10 mouse cellular contexts compared by ENCODE assay signal in genomic region chr4:142070840-142071239, GRCm38 (mm10). TPM values are rescaled to one million over a fixed set of nuclear protein-coding genes. Genes with fewer than 3 reads are reported as not detected.
DNase-seq lines count a peak whose midpoint lies in the region; ATAC-seq and TF ChIP-seq lines count a peak whose summit lies in the region.
"Had no signal": no experiment of that assay in that cellular context is flagged by ENCODE, and none has a peak within 500 bp of the region (broad histone marks: within the 10 kb centered on the region; RNA-seq: fewer than 3 reads in every experiment).

No protein-coding gene starts in this region.

- no peaks in the 10 kb centered on the region for H3K27me3 ChIP-seq in CH12.LX (replicated peaks)
- H3K27me3 ChIP-seq in liver, embryonic 13.5 days = peaks cover 27% of the 10 kb centered on the region

- no peak for TF ChIP-seq RAD21 in CH12.LX (IDR thresholded peaks at IDR 0.05; ENCODE audit: low read depth, low read length)

- H3K4me2 ChIP-seq in CH12.LX (ENCODE audit: insufficient read depth, low read depth, poor library complexity, severe bottlenecking) = 0 out of 2 replicates have a peak overlapping the region, but pooled peaks have one; percentile 17
- no peak overlapping the region for H3K4me2 ChIP-seq in liver, embryonic 13.5 days

- H3K9ac ChIP-seq in CH12.LX (ENCODE audit: insufficient read depth, low read depth) = no peak overlapping the region
- no peak overlapping the region for H3K9ac ChIP-seq in liver, embryonic 13.5 days

- TF ChIP-seq POLR2A in CH12.LX (IDR thresholded peaks at IDR 0.05; ENCODE audit: low read depth, low read length) = no peak

- no peak overlapping the region for H3K27ac ChIP-seq in CH12.LX (ENCODE audit: insufficient read depth, low read depth)
- H3K27ac ChIP-seq in liver, embryonic 13.5 days = peak overlapping the region; percentile 50

- ATAC-seq in granulocyte monocyte progenitor cell, adult 5-6 weeks (replicated peaks; ENCODE audit: poor library complexity, severe bottlenecking) = peak; percentile 28; the same call in 1 of the 2 replicates
- ATAC-seq in liver, embryonic 13.5 days (ENCODE audit: low read depth) = no peak

- 8% methylated on average over 8 of the region's 8 CpGs for WGBS in liver, embryonic 13.5 days (ENCODE audit: insufficient replicate concordance)

- H3K4me3 ChIP-seq in CH12.LX (replicated peaks in 1 of 3; ENCODE audit: low read depth in 2 of 3, low read length in 2 of 3, poor library complexity in 1 of 3) = no peak overlapping the region
- no peak overlapping the region for H3K4me3 ChIP-seq in liver, embryonic 13.5 days (replicated peaks)

- dilution Hi-C loops in CH12.LX (cut with MboI; ENCODE audit: extremely low pct_ligation_motif_present, extremely low pct_unique_long_range_greater_than_20kb, low sequenced_read_pairs) = no loop called here

- no peaks in the 10 kb centered on the region for H3K79me2 ChIP-seq in CH12.LX (replicated peaks; ENCODE audit: control insufficient read depth, extremely low read depth, insufficient read depth, poor library complexity, severe bottlenecking)

- no peak for TF ChIP-seq CTCF in CH12.LX (conservative IDR thresholded peaks at IDR 0.05 in 1 of 2, IDR thresholded peaks at IDR 0.05 in 1 of 2; ENCODE audit: low read depth in 2 of 2, low read length in 2 of 2)

- peaks cover 17 to 66% of the 10 kb centered on the region in 2 experiments for H3K4me1 ChIP-seq in CH12.LX (ENCODE audit: control insufficient read depth in 1 of 2, insufficient read depth in 2 of 2)
- peaks cover 68% of the 10 kb centered on the region for H3K4me1 ChIP-seq in liver, embryonic 13.5 days (replicated peaks)

- H3K9me3 ChIP-seq in CH12.LX (replicated peaks; ENCODE audit: low read length) = no peaks in the 10 kb centered on the region
- no peaks in the 10 kb centered on the region for H3K9me3 ChIP-seq in liver, embryonic 13.5 days (replicated peaks)

- TF ChIP-seq EP300 in CH12.LX (IDR thresholded peaks at IDR 0.05; ENCODE audit: low read length) = no peak

- peak; percentile 45 to 49 for DNase-seq in cerebellum, postnatal 14 days
- no peak for DNase-seq in cerebellum, adult 8-10 months
- DNase-seq in CH12.LX (ENCODE audit: extremely low read depth) = no peak
- DNase-seq in liver, embryonic 13.5 days = no peak
- no peak for DNase-seq in thymus, postnatal 25 days
- no peak for DNase-seq in right cerebral cortex, postnatal 4 days
- no peak for DNase-seq in layer of hippocampus, postnatal 14 days (ENCODE audit: low spot score in 2 of 2)
- DNase-seq: layer of hippocampus, adult 9-11 months had no signal

- in situ Hi-C loops in CH12.LX (cut with MboI; ENCODE audit: low pct_ligation_motif_present, low pct_unique_long_range_greater_than_20kb, low sequenced_read_pairs) = loop anchor here (10.0 kb wide), 1 partner anchor 206 kb away; no protein-coding TSS in a partner anchor

- H3K36me3 ChIP-seq in CH12.LX (replicated peaks in 1 of 2; ENCODE audit: control insufficient read depth in 1 of 2, insufficient read depth in 1 of 2, low read length in 1 of 2) = no peaks in the 10 kb centered on the region
- H3K36me3 ChIP-seq in liver, embryonic 13.5 days = no peaks in the 10 kb centered on the region

TF ChIP-seq in CH12.LX, 34 proteins besides CTCF, POLR2A, EP300 and RAD21:
- TF ChIP-seq RCOR1 (conservative IDR thresholded peaks at IDR 0.05; ENCODE audit: low read depth, low read length) = no peak
- no peak for TF ChIP-seq GABPA (IDR thresholded peaks at IDR 0.05; ENCODE audit: insufficient replicate concordance, low read depth, low read length)
- TF ChIP-seq USF1 (IDR thresholded peaks at IDR 0.05; ENCODE audit: low read depth, low read length) = no peak
- TF ChIP-seq ELF1 (IDR thresholded peaks at IDR 0.05; ENCODE audit: low read depth, low read length) = no peak
- no peak for TF ChIP-seq IRF4 (IDR thresholded peaks at IDR 0.05; ENCODE audit: low read depth, low read length)
- TF ChIP-seq NRF1 (IDR thresholded peaks at IDR 0.05; ENCODE audit: low read depth, low read length) = no peak
- no peak for TF ChIP-seq JUN (IDR thresholded peaks at IDR 0.05; ENCODE audit: insufficient read depth, low read depth, low read length)
- TF ChIP-seq MAX (IDR thresholded peaks at IDR 0.05; ENCODE audit: low read length) = no peak
- TF ChIP-seq SMC3 (IDR thresholded peaks at IDR 0.05; ENCODE audit: low read depth, low read length) = no peak
- no peak for TF ChIP-seq MAZ (IDR thresholded peaks at IDR 0.05; ENCODE audit: low read depth, low read length)

RNA-seq across cellular contexts. Expression of gene Tmem51, which starts 13.3 kb away (rescaled TPM):
- total RNA-seq in CH12.LX (2012; rRNA removed) (1.1 and 1.4 TPM in 2 replicates), CH12.LX (2014; rRNA removed) (6.6 and 8.0 TPM in 2 replicates)
- polyA plus RNA-seq in CH12.LX (2012; ENCODE audit: insufficient read length, low read depth) = 8.0 and 8.5 TPM in 2 replicates
- 0.41 TPM in 1 of 2 replicates, not detected in the other for total RNA-seq in granulocyte monocyte progenitor cell, adult 5-6 weeks (2014; fragmentation: Nextera tagmentation)
- 1.1 TPM in 1 of 2 replicates, not detected in the other for total RNA-seq in granulocyte monocyte progenitor cell, adult 5-6 weeks (2017)
- polyA plus RNA-seq in liver, embryonic 13.5 days (2015; fragmentation: Nextera tagmentation; extraction: Ambion mirVana) = 13.5 and 16.4 TPM in 2 replicates
- total RNA-seq in layer of hippocampus, postnatal 14 days (2021) = 1 to 10 TPM; 6.8 to 7.5 TPM

RNA-seq across cellular contexts. Expression of gene Fhad1, which starts 56.0 kb away (rescaled TPM):
- total RNA-seq in CH12.LX (2012; rRNA removed) (3.8 and 4.8 TPM in 2 replicates), CH12.LX (2014; rRNA removed) (5.3 and 5.5 TPM in 2 replicates)
- 8.6 and 10.1 TPM in 2 replicates for polyA plus RNA-seq in CH12.LX (2012; ENCODE audit: insufficient read length, low read depth)
- not detected in 2 replicates for total RNA-seq in granulocyte monocyte progenitor cell, adult 5-6 weeks (2014; fragmentation: Nextera tagmentation)
- 0.39 TPM in 1 of 2 replicates, not detected in the other for total RNA-seq in granulocyte monocyte progenitor cell, adult 5-6 weeks (2017)
- 0.32 and 0.41 TPM in 2 replicates for polyA plus RNA-seq in liver, embryonic 13.5 days (2015; fragmentation: Nextera tagmentation; extraction: Ambion mirVana)
- total RNA-seq in layer of hippocampus, postnatal 14 days (2021) = 1 to 10 TPM; 3.9 to 5.1 TPM
- total RNA-seq: gastrocnemius, adult 18-20 months had no signal

Comparison
In these comparisons a context has a peak if more than half of its experiments do, and no peak if none do; other contexts are left out.
1. DNase-seq: peak in cerebellum, postnatal 14 days (2 of 2); none in cerebellum, adult 8-10 months (single experiment), CH12.LX (single experiment), liver, embryonic 13.5 days (single experiment), thymus, postnatal 25 days (single experiment), right cerebral cortex, postnatal 4 days (single experiment) and layer of hippocampus, postnatal 14 days (0 of 2).